Mouse (Mus musculus) lung, postnatal 0 days (tissue): ENCODE measurements around the gene Mbip. TPM values are rescaled to one million over a fixed set of nuclear protein-coding genes. Genes with fewer than 3 reads are reported as not detected.
A peak's percentile ranks its signal among the peaks of the same experiment; 100 is the strongest.

Experiments used
- ATAC-seq: fragments of 200-750 bp; cut with Nextera tagmentation; 2 replicates; pipeline ENCODE4 v1.8.0; 2017; ENCODE audit warnings: moderate library complexity
- DNase-seq: peaks from one replicate; pipeline ENCODE4 v3.0.0-alpha.2; 2016; ENCODE audit warnings: low spot score
- H3K27ac ChIP-seq: fragments of 300-500 bp; sonication (generic); 2 replicates; pipeline ENCODE4 v1.5.1; 2014; ENCODE audit warnings: antibody characterized with exemption, mild to moderate bottlenecking, low read length, mixed read lengths
- H3K27me3 ChIP-seq: fragments of 300-500 bp; sonication (generic); replicated peaks from 2 replicates; pipeline ENCODE4 v1.6.1; 2014; ENCODE audit warnings: low read length, mixed read lengths; ENCODE audit not compliant: insufficient read depth
- H3K36me3 ChIP-seq: fragments of 300-500 bp; sonication (generic); 2 replicates; pipeline ENCODE4 v1.6.1; 2014; ENCODE audit warnings: low read length, mixed read lengths; ENCODE audit not compliant: insufficient read depth
- H3K4me1 ChIP-seq: fragments of 300-500 bp; sonication (generic); 2 replicates; pipeline ENCODE4 v1.6.1; 2014; ENCODE audit warnings: antibody characterized with exemption, low read depth, low read length, mixed read lengths; ENCODE audit not compliant: insufficient read depth
- H3K4me2 ChIP-seq: fragments of 300-500 bp; sonication (generic); replicated peaks from 2 replicates; pipeline ENCODE4 v1.6.1; 2014; ENCODE audit warnings: low read depth, mild to moderate bottlenecking, low read length, moderate library complexity, mixed read lengths
- H3K4me3 ChIP-seq: fragments of 300-500 bp; sonication (generic); 2 replicates; pipeline ENCODE4 v1.5.1; 2014; ENCODE audit warnings: low read depth, low read length
- H3K9ac ChIP-seq: fragments of 300-500 bp; sonication (generic); replicated peaks from 2 replicates; pipeline ENCODE4 v1.6.1; 2014; ENCODE audit warnings: low read depth, mild to moderate bottlenecking
- H3K9me3 ChIP-seq: fragments of 300-500 bp; sonication (generic); 2 replicates; pipeline ENCODE4 v1.6.1; 2016; ENCODE audit warnings: low read length, mixed read lengths
- CTCF ChIP-seq: IDR thresholded peaks from 2 replicates; pipeline ENCODE4 v1.5.1; 2016; ENCODE audit warnings: antibody characterized with exemption, mild to moderate bottlenecking
- EP300 ChIP-seq: IDR thresholded peaks from 2 replicates; pipeline ENCODE4 v1.6.1; 2016; ENCODE audit warnings: antibody characterized with exemption, mild to moderate bottlenecking, control low read depth
- WGBS: fragments of 180-500 bp; shearing (Covaris S2); extraction: QIAGEN DNeasy Blood & Tissue Kit; methylation state at CpG from one replicate; pipeline ENCODE4 v1.1.7; 2014; 5-methylcytosine and 5-hydroxymethylcytosine counted together
- polyA plus RNA-seq: library from polyadenylated mRNA; unstranded; fragments of >200 nt; fragmentation: Nextera tagmentation; extraction: Ambion mirVana; gene quantifications from 2 replicates; pipeline ENCODE4 v1.2.1, GENCODE M21; 2015

Mbip gene
- polyA plus RNA-seq: 122 and 126 TPM in 2 replicates

DNA sequence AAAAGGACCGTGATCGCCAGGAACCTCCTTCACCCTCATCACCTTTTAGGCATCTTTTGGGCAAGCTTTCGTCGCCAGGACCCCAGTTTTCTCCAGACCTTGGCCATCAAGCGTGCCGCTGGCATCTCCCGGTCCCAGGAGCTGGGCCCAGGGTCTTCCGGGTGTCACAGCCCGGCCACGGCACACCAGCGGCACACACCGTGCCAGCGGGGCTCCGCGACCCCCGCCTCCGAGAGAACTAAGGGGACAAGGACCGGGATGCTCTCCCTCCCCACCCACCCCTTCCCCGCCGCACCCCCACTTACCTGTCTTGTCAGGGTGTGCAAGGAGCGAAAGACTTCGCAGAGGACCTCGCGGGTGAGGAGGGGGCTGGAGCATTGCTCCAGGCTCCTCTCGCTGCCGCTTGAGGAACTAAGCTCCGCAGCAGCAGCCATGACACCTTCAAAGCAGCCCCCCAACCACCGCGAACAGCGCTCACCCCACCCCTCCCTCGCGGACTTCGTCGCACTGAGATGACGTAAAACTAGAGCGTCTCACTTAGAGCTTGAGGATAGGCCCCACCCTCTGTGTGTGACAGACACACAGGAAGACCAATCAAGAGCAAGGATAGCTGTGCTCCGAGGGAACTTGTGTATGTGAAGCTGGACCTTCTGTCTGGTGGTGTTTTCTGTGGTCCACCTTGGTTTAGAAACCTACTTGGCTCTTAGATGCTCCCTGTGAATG, at the start of gene Mbip:
Gene Mbip (minus strand): TSS at position 528 of the 723 bp plus-strand sequence.
- Histone ChIP-seq H3K4me3 (peak within 1 kb of the TSS; percentile 96), H3K9me3 (no peaks in the 10 kb centered on the region), H3K4me2 (peak within 1 kb of the TSS; percentile 66), H3K9ac (peak within 1 kb of the TSS; percentile 96), H3K4me1 (no peaks in the 10 kb centered on the region), H3K36me3 (no peaks in the 10 kb centered on the region), H3K27me3 (no peaks in the 10 kb centered on the region), H3K27ac (peak within 1 kb of the TSS; percentile 93)
- WGBS: 0% methylated on average over 36 of the region's 37 CpGs
- TF ChIP-seq EP300 (no peak), CTCF (no peak)
- ATAC-seq: peak; percentile 99
- peak; percentile 96 for DNase-seq

DNA sequence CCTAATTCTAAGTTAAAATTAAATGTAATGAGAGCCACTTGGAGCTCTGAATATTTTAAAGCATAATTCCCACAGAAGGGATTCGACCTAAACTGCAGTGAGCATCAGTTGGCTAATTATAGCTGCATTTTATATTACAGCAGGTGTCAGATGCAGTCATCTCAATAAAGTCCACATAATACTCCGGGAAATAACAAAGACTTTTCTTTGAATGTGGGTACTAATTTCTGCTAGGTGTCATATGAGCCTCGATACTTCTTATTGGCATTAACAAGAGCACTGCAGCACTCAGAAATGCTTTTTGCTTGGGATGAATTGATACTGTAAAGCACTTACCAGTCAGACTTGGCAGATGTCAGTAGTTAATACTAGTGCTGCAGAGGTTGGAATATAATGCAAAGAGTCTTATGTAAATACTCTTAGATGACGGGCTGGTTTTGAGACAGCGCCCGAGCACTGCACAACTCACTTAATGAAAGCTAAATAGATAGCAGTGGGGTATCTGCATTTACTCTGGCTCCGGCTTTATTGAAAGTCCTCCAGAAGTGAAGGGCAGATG, 42.0 kb upstream of the Mbip start:
- Histone ChIP-seq H3K27ac (no peak overlapping the region), H3K9ac (no peak overlapping the region), H3K4me3 (no peak overlapping the region; the same call in 1 of the 2 replicates), H3K4me2 (peak overlapping the region; percentile 32), H3K9me3 (no peaks in the 10 kb centered on the region), H3K27me3 (no peaks in the 10 kb centered on the region), H3K36me3 (no peaks in the 10 kb centered on the region), H3K4me1 (no peaks in the 10 kb centered on the region)
- 42% methylated on average over 7 of the region's 7 CpGs for WGBS
- TF ChIP-seq CTCF (no peak), EP300 (no peak)
- DNase-seq (no peak), ATAC-seq (no peak)

DNA sequence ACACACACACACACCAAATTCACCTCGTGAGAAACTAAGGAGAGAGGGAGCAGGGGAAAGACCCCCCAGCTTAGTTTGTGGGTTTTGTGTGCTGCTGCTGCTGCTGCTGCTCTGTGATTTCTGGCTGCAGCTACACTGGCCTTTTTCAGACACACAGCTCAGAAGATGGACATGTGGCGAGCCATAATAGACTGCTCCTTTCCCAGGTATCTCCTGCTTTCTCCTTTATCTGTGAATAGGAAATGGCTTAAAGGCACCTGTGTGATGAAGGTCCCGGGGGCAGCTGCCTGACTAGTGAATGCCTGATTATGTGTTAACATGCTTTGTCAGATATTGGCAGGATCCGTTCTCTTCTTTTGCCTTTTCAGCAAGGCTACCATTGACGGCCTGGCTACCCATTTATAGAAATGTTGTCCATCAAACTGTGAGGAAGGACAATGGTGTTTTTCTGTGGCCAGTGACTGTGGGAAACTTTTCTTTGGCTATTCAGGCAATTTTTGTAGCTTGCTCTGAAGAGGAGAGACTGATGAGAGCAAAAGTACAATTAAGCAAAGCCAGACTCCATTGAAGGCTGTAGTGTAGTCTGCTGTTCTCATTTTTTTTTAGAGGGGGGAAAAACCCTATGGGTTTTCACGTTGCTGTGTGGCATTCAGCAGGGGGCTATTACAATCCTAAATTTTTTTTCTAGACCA, 41.4 kb upstream of the Mbip start:
- WGBS: 66% methylated on average over 6 of the region's 6 CpGs
- no peaks in the 10 kb centered on the region for H3K36me3 ChIP-seq
- H3K27ac ChIP-seq: no peak overlapping the region
- no peaks in the 10 kb centered on the region for H3K9me3 ChIP-seq
- TF ChIP-seq EP300 (no peak), CTCF (no peak)
- no peaks in the 10 kb centered on the region for H3K4me1 ChIP-seq
- no peak overlapping the region for H3K4me2 ChIP-seq
- no peak for DNase-seq
- H3K9ac ChIP-seq: no peak overlapping the region
- H3K4me3 ChIP-seq: no peak overlapping the region
- ATAC-seq: no peak
- no peaks in the 10 kb centered on the region for H3K27me3 ChIP-seq

DNA sequence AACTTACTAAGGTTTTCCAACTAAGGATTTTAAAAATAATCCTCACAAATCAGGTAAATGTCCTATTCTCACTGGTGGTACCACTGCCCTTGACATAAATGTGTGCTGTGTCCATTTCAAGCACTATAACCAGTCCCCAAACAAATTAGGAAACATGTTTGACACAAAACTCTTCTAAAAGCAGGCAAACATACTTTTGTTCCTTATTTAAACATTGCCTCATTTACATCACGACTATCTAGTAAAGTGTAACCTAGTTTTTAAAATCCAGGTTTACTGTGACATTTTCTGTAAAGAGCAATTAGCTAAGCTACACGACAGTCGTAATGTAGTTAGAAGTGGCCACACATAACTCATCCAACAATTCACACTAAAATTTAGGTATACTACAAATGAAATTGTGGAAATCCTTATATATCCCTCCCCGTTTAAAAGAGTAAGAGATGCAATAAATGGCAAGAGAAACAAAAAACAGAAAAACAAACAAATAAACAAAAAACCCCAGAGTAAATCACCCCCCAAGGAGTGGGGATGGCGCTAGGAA, 851 bp downstream of the Mbip start:
- H3K27ac ChIP-seq: peak overlapping the region; percentile 93
- ATAC-seq (no peak), DNase-seq (peak; percentile 54)
- no peaks in the 10 kb centered on the region for H3K36me3 ChIP-seq
- WGBS: 2% methylated on average over 5 of the region's 5 CpGs
- peak overlapping the region; percentile 96 for H3K4me3 ChIP-seq
- no peaks in the 10 kb centered on the region for H3K27me3 ChIP-seq
- no peaks in the 10 kb centered on the region for H3K4me1 ChIP-seq
- peak overlapping the region; percentile 96 for H3K9ac ChIP-seq
- H3K4me2 ChIP-seq: peak overlapping the region; percentile 66
- TF ChIP-seq EP300: 0 out of 2 replicates have a peak, but pooled peaks have one; percentile 27
- no peak for TF ChIP-seq CTCF
- no peaks in the 10 kb centered on the region for H3K9me3 ChIP-seq

DNA sequence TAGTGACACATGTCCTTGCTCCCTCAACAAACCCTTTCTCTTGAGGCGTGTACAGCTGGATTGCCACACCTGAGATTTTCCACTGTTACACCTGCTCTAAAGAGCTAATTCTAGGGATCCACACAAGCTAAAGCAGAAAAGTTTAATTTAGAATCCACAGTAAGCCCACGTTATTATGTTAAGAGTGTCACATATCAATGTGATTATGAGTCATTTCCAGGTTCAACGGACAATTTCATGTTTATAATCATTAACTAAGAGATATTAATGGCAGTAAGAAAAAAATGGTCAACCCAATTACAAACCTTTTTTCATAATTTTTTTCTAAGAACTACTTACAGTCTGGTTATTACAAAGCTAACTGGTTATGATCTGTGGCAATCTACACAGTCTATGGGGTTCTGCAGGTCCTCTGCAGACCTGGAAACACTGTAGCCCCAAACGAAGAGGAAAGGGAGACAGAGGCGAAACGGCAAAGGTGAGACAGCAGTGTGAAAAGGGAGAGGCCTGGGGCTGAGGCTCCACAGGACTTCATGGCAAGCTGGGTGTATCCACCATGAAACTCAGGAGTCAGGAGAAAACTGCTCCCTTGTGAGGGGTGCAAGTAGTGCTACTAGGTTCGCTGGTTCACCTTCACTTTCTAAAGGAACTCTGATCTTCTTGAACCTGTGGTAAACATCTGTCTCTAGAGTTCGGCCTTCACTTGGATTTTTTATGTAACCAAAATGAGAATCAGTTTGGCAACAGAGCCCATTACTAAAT, 6.2 kb downstream of the Mbip start:
- 57% methylated on average over 8 of the region's 8 CpGs for WGBS
- no peaks in the 10 kb centered on the region for H3K27me3 ChIP-seq
- no peak overlapping the region for H3K4me3 ChIP-seq
- H3K9ac ChIP-seq: no peak overlapping the region
- no peaks in the 10 kb centered on the region for H3K9me3 ChIP-seq
- no peak overlapping the region for H3K4me2 ChIP-seq
- H3K36me3 ChIP-seq: peaks cover 20% of the 10 kb centered on the region
- DNase-seq (no peak), ATAC-seq (peak; percentile 17; the same call in 1 of the 2 replicates)
- TF ChIP-seq CTCF: no peak
- TF ChIP-seq EP300: no peak
- H3K27ac ChIP-seq: peak overlapping the region; percentile 57
- no peaks in the 10 kb centered on the region for H3K4me1 ChIP-seq
